ENCODE assay signal across 8 mouse cellular contexts in genomic region chr10:79856704-79857451, GRCm38 (mm10). TPM values are rescaled to one million over a fixed set of nuclear protein-coding genes. Genes with fewer than 3 reads are reported as not detected.
DNase-seq lines count a peak whose midpoint lies in the region; ATAC-seq and TF ChIP-seq lines count a peak whose summit lies in the region.

No protein-coding gene starts in this region.

- peak overlapping the region; percentile 86 for H3K4me3 ChIP-seq in heart, embryonic 11.5 days (ENCODE audit: low read depth, low read length)
- peak overlapping the region; percentile 90 to 100 (median 100) for H3K4me3 ChIP-seq in CH12.LX (replicated peaks in 1 of 3; ENCODE audit: low read depth in 2 of 3, low read length in 2 of 3, poor library complexity in 1 of 3)
- H3K4me3 ChIP-seq in forebrain, embryonic 13.5 days, result peak overlapping the region; percentile 100
- H3K4me3 ChIP-seq in liver, embryonic 15.5 days (replicated peaks), result peak overlapping the region; percentile 97

- no peak for TF ChIP-seq RAD21 in CH12.LX (IDR thresholded peaks at IDR 0.05; ENCODE audit: low read depth, low read length)

- no peak for TF ChIP-seq CTCF in CH12.LX (conservative IDR thresholded peaks at IDR 0.05 in 1 of 2, IDR thresholded peaks at IDR 0.05 in 1 of 2; ENCODE audit: low read depth in 2 of 2, low read length in 2 of 2)

- in situ Hi-C loops in CH12.LX (cut with MboI; ENCODE audit: low pct_ligation_motif_present, low pct_unique_long_range_greater_than_20kb, low sequenced_read_pairs), result no loop called here

- peak overlapping the region; percentile 100 for H3K9ac ChIP-seq in heart, embryonic 11.5 days (ENCODE audit: low read depth, low read length)
- H3K9ac ChIP-seq in CH12.LX (ENCODE audit: insufficient read depth, low read depth), result peak overlapping the region; percentile 99
- peak overlapping the region; percentile 99 for H3K9ac ChIP-seq in forebrain, embryonic 13.5 days
- H3K9ac ChIP-seq in liver, embryonic 15.5 days, result peak overlapping the region; percentile 93

- ATAC-seq in heart, embryonic 11.5 days (replicated peaks; ENCODE audit: insufficient number of reproducible peaks, low FRiP score, low TSS enrichment), result no peak
- ATAC-seq in forebrain, embryonic 13.5 days, result no peak
- no peak for ATAC-seq in liver, embryonic 15.5 days (ENCODE audit: insufficient read depth)

- 37% methylated on average over 7 of the region's 7 CpGs for whole genome bisulfite sequencing in heart, embryonic 11.5 days (ENCODE audit: insufficient replicate concordance)
- 58% methylated on average over 7 of the region's 7 CpGs for WGBS in forebrain, embryonic 13.5 days
- WGBS in liver, embryonic 15.5 days (ENCODE audit: insufficient replicate concordance), result 27% methylated on average over 7 of the region's 7 CpGs

- TF ChIP-seq POLR2A in CH12.LX (IDR thresholded peaks at IDR 0.05; ENCODE audit: low read depth, low read length), result no peak

- H3K79me2 ChIP-seq in CH12.LX (replicated peaks; ENCODE audit: control insufficient read depth, extremely low read depth, insufficient read depth, poor library complexity, severe bottlenecking), result peaks cover 59% of the 10 kb centered on the region

- intact Hi-C loops in heart, postnatal 25 days (cut with DNase I), result loop anchor here (2.0 to 10.0 kb wide), 2 partner anchors 16 to 288 kb away; partner anchors contain the start of genes Cbarp and Midn

- dilution Hi-C loops in CH12.LX (cut with MboI; ENCODE audit: extremely low pct_ligation_motif_present, extremely low pct_unique_long_range_greater_than_20kb, low sequenced_read_pairs), result no loop called here

- no peak for DNase-seq in heart, postnatal 25 days (ENCODE audit: low spot score)
- DNase-seq in CH12.LX (ENCODE audit: extremely low read depth), result no peak
- DNase-seq in adrenal gland, adult 8-10 months, result no peak
- DNase-seq in thymus, postnatal 4 days, result no peak
- no peak for DNase-seq in ovary, adult 18-20 months (ENCODE audit: low spot score)

- peaks cover 44% of the 10 kb centered on the region for H3K4me1 ChIP-seq in heart, embryonic 11.5 days (ENCODE audit: control insufficient read depth, insufficient read depth, low read length)
- peaks cover 11 to 36% of the 10 kb centered on the region in 2 experiments for H3K4me1 ChIP-seq in CH12.LX (ENCODE audit: control insufficient read depth in 1 of 2, insufficient read depth in 2 of 2)
- peaks cover 61% of the 10 kb centered on the region for H3K4me1 ChIP-seq in forebrain, embryonic 13.5 days
- peaks cover 66% of the 10 kb centered on the region for H3K4me1 ChIP-seq in liver, embryonic 15.5 days (replicated peaks)

- H3K9me3 ChIP-seq in heart, embryonic 11.5 days (replicated peaks; ENCODE audit: control insufficient read depth, low read length), result no peaks in the 10 kb centered on the region
- H3K9me3 ChIP-seq in CH12.LX (replicated peaks; ENCODE audit: low read length), result no peaks in the 10 kb centered on the region
- H3K9me3 ChIP-seq in forebrain, embryonic 13.5 days (replicated peaks), result no peaks in the 10 kb centered on the region
- no peaks in the 10 kb centered on the region for H3K9me3 ChIP-seq in liver, embryonic 15.5 days (replicated peaks)

- peak overlapping the region; percentile 57 for H3K27ac ChIP-seq in heart, embryonic 11.5 days (ENCODE audit: low read depth, low read length)
- H3K27ac ChIP-seq in CH12.LX (ENCODE audit: insufficient read depth, low read depth), result no peak overlapping the region
- H3K27ac ChIP-seq in forebrain, embryonic 13.5 days, result peak overlapping the region; percentile 78
- H3K27ac ChIP-seq in liver, embryonic 15.5 days (replicated peaks), result peak overlapping the region; percentile 97

- no peak for TF ChIP-seq EP300 in CH12.LX (IDR thresholded peaks at IDR 0.05; ENCODE audit: low read length)

- H3K36me3 ChIP-seq in heart, embryonic 11.5 days (ENCODE audit: control insufficient read depth, insufficient read depth, low read length), result peaks cover 30% of the 10 kb centered on the region
- H3K36me3 ChIP-seq in CH12.LX (replicated peaks in 1 of 2; ENCODE audit: control insufficient read depth in 1 of 2, insufficient read depth in 1 of 2, low read length in 1 of 2), result peaks cover 57 to 61% of the 10 kb centered on the region in 2 experiments
- H3K36me3 ChIP-seq in forebrain, embryonic 13.5 days (ENCODE audit: poor library complexity, severe bottlenecking), result peaks cover 57% of the 10 kb centered on the region
- H3K36me3 ChIP-seq in liver, embryonic 15.5 days (replicated peaks), result peaks cover 57% of the 10 kb centered on the region

- H3K27me3 ChIP-seq in heart, embryonic 11.5 days (ENCODE audit: control insufficient read depth, insufficient read depth, low read length), result no peaks in the 10 kb centered on the region
- no peaks in the 10 kb centered on the region for H3K27me3 ChIP-seq in CH12.LX (replicated peaks)
- H3K27me3 ChIP-seq in forebrain, embryonic 13.5 days, result no peaks in the 10 kb centered on the region
- no peaks in the 10 kb centered on the region for H3K27me3 ChIP-seq in liver, embryonic 15.5 days

- H3K4me2 ChIP-seq in heart, embryonic 11.5 days, result peak overlapping the region; percentile 78
- H3K4me2 ChIP-seq in CH12.LX (ENCODE audit: insufficient read depth, low read depth, poor library complexity, severe bottlenecking), result peak overlapping the region; percentile 53
- H3K4me2 ChIP-seq in forebrain, embryonic 13.5 days, result peak overlapping the region; percentile 99
- peak overlapping the region; percentile 87 for H3K4me2 ChIP-seq in liver, embryonic 15.5 days

TF ChIP-seq in CH12.LX, 34 proteins besides CTCF, POLR2A, EP300 and RAD21:
- TF ChIP-seq SIN3A (IDR thresholded peaks at IDR 0.05; ENCODE audit: low read length) (0 out of 2 replicates have a peak, but pooled peaks have one; percentile 37), MAFK (IDR thresholded peaks at IDR 0.05; ENCODE audit: insufficient replicate concordance, low read length) (no peak)

RNA-seq across cellular contexts. Expression of gene Ptbp1, which starts 2.7 kb away (rescaled TPM):
- polyA plus RNA-seq in heart, embryonic 11.5 days (2014; fragmentation: Nextera tagmentation; extraction: Ambion mirVana), result 112 TPM in 2 replicates
- total RNA-seq in heart, postnatal 25 days (2021), result 10 to 100 TPM; 54.6 to 59.3 TPM
- total RNA-seq in CH12.LX (2012; rRNA removed), result 252 and 284 TPM in 2 replicates
- 261 and 284 TPM in 2 replicates for total RNA-seq in CH12.LX (2014; rRNA removed)
- 482 and 497 TPM in 2 replicates for polyA plus RNA-seq in CH12.LX (2012; ENCODE audit: insufficient read length, low read depth)
- 148 and 171 TPM in 2 replicates for polyA plus RNA-seq in forebrain, embryonic 13.5 days (2015; fragmentation: Nextera tagmentation; extraction: Ambion mirVana)
- 120 and 133 TPM in 2 replicates for polyA plus RNA-seq in liver, embryonic 15.5 days (2015; fragmentation: Nextera tagmentation; extraction: Ambion mirVana)
- 100 to 1,000 TPM; 249 to 275 (median 255) TPM for total RNA-seq in adrenal gland, adult 8-10 months (2022)

RNA-seq across cellular contexts. Expression of gene Prtn3, which starts 17.4 kb away (rescaled TPM):
- 2.5 and 3.9 TPM in 2 replicates for polyA plus RNA-seq in heart, embryonic 11.5 days (2014; fragmentation: Nextera tagmentation; extraction: Ambion mirVana)
- total RNA-seq in heart, postnatal 25 days (2021), result under 1 TPM in 1 of 2 experiments, not detected in 1; 0.44 TPM
- total RNA-seq in CH12.LX (2012; rRNA removed), result 0.30 TPM in 1 of 2 replicates, not detected in the other
- not detected in 2 replicates for total RNA-seq in CH12.LX (2014; rRNA removed)
- 0.39 TPM in 1 of 2 replicates, not detected in the other for polyA plus RNA-seq in CH12.LX (2012; ENCODE audit: insufficient read length, low read depth)
- 12.8 and 15.9 TPM in 2 replicates for polyA plus RNA-seq in forebrain, embryonic 13.5 days (2015; fragmentation: Nextera tagmentation; extraction: Ambion mirVana)
- polyA plus RNA-seq in liver, embryonic 15.5 days (2015; fragmentation: Nextera tagmentation; extraction: Ambion mirVana), result 112 and 131 TPM in 2 replicates
- under 1 TPM in 1 of 4 experiments, not detected in 3; 0.35 TPM for total RNA-seq in adrenal gland, adult 8-10 months (2022)

RNA-seq across cellular contexts. Expression of gene Plppr3, which starts 17.6 kb away (rescaled TPM):
- 14.1 and 14.3 TPM in 2 replicates for polyA plus RNA-seq in heart, embryonic 11.5 days (2014; fragmentation: Nextera tagmentation; extraction: Ambion mirVana)
- not detected for total RNA-seq in heart, postnatal 25 days (2021)
- 0.47 and 0.55 TPM in 2 replicates for total RNA-seq in CH12.LX (2012; rRNA removed)
- not detected in 2 replicates for total RNA-seq in CH12.LX (2014; rRNA removed)
- 3.4 TPM in 2 replicates for polyA plus RNA-seq in CH12.LX (2012; ENCODE audit: insufficient read length, low read depth)
- polyA plus RNA-seq in forebrain, embryonic 13.5 days (2015; fragmentation: Nextera tagmentation; extraction: Ambion mirVana), result 290 and 308 TPM in 2 replicates
- polyA plus RNA-seq in liver, embryonic 15.5 days (2015; fragmentation: Nextera tagmentation; extraction: Ambion mirVana), result 5.8 and 6.1 TPM in 2 replicates
- total RNA-seq in adrenal gland, adult 8-10 months (2022), result 1 to 10 TPM; 1.7 to 4.3 (median 3.0) TPM

RNA-seq across cellular contexts. Expression of gene Elane, which starts 29.2 kb away (rescaled TPM):
- polyA plus RNA-seq in heart, embryonic 11.5 days (2014; fragmentation: Nextera tagmentation; extraction: Ambion mirVana), result 0.31 and 0.49 TPM in 2 replicates
- not detected for total RNA-seq in heart, postnatal 25 days (2021)
- total RNA-seq in CH12.LX (2012; rRNA removed) (not detected in 2 replicates), CH12.LX (2014; rRNA removed) (not detected in 2 replicates)
- not detected in 2 replicates for polyA plus RNA-seq in CH12.LX (2012; ENCODE audit: insufficient read length, low read depth)
- polyA plus RNA-seq in forebrain, embryonic 13.5 days (2015; fragmentation: Nextera tagmentation; extraction: Ambion mirVana), result 0.24 TPM in 1 of 2 replicates, not detected in the other
- 211 and 227 TPM in 2 replicates for polyA plus RNA-seq in liver, embryonic 15.5 days (2015; fragmentation: Nextera tagmentation; extraction: Ambion mirVana)
- not detected for total RNA-seq in adrenal gland, adult 8-10 months (2022)

RNA-seq across cellular contexts. Expression of gene Cfd, which starts 33.8 kb away (rescaled TPM):
- polyA plus RNA-seq in heart, embryonic 11.5 days (2014; fragmentation: Nextera tagmentation; extraction: Ambion mirVana), result not detected in 2 replicates
- total RNA-seq in heart, postnatal 25 days (2021), result 10 to 100 TPM; 11.1 to 61.8 TPM
- total RNA-seq in CH12.LX (2012; rRNA removed) (not detected in 2 replicates), CH12.LX (2014; rRNA removed) (not detected in 2 replicates)
- polyA plus RNA-seq in CH12.LX (2012; ENCODE audit: insufficient read length, low read depth), result 0.26 TPM in 1 of 2 replicates, not detected in the other
- polyA plus RNA-seq in forebrain, embryonic 13.5 days (2015; fragmentation: Nextera tagmentation; extraction: Ambion mirVana), result not detected in 2 replicates
- not detected in 2 replicates for polyA plus RNA-seq in liver, embryonic 15.5 days (2015; fragmentation: Nextera tagmentation; extraction: Ambion mirVana)
- 1,000 to 10,000 TPM in 2 of 4 experiments, 100 to 1,000 TPM in 2; 123 to 1,857 (median 821) TPM for total RNA-seq in adrenal gland, adult 8-10 months (2022)

Comparison
In these comparisons a context has a peak if more than half of its experiments do, and no peak if none do; other contexts are left out.
1. RNA of gene Plppr3, which starts 17.6 kb away (polyA plus RNA-seq): 290 to 308 TPM in forebrain, embryonic 13.5 days; 14.1 to 14.3 TPM in heart, embryonic 11.5 days, 5.8 to 6.1 TPM in liver, embryonic 15.5 days and 3.4 TPM in CH12.LX; every median in the first group is over 10 times any median in the second.
2. Peak in every context shown above with its lines, with median percentiles within 50 percentile points of each other: H3K4me2 ChIP-seq, H3K4me3 ChIP-seq and H3K9ac ChIP-seq.